Mouse (Mus musculus) midbrain, embryonic 14.5 days (tissue): ENCODE measurements at regions not wholly inside any gene's neighbourhood (a gene's known extent, or its start where the extent isn't known, plus 50 kb on each side); places are given as distances from the start of the nearest gene placed in this dataset.

Experiments used
- ATAC-seq: fragments of 200-750 bp; cut with Nextera tagmentation; 2 replicates; pipeline ENCODE4 v1.8.0; 2017; ENCODE audit warnings: moderate number of reproducible peaks, moderate library complexity; ENCODE audit not compliant: low FRiP score, low TSS enrichment
- DNase-seq: peaks from one replicate; pipeline ENCODE4 v3.0.0-alpha.2; 2015
- H3K27ac ChIP-seq: fragments of 300-500 bp; sonication (generic); replicated peaks from 2 replicates; pipeline ENCODE4 v1.5.1; 2014; ENCODE audit warnings: mild to moderate bottlenecking, low read depth, low read length, moderate library complexity
- H3K27me3 ChIP-seq: fragments of 300-500 bp; sonication (generic); 2 replicates; pipeline ENCODE4 v1.6.1; 2014; ENCODE audit warnings: low read length, control low read depth, mixed read lengths; ENCODE audit not compliant: control insufficient read depth, insufficient read depth
- H3K36me3 ChIP-seq: fragments of 300-500 bp; sonication (generic); 2 replicates; pipeline ENCODE4 v1.6.1; 2014; ENCODE audit warnings: low read length, control low read depth; ENCODE audit not compliant: control insufficient read depth, insufficient read depth
- H3K4me1 ChIP-seq: fragments of 300-500 bp; sonication (generic); 2 replicates; pipeline ENCODE4 v1.6.1; 2014; ENCODE audit warnings: mild to moderate bottlenecking, antibody characterized with exemption, low read length, control low read depth; ENCODE audit not compliant: control insufficient read depth, insufficient read depth
- H3K4me2 ChIP-seq: fragments of 300-500 bp; sonication (generic); 2 replicates; pipeline ENCODE4 v1.6.1; 2014; ENCODE audit warnings: mild to moderate bottlenecking, low read length, moderate library complexity
- H3K4me3 ChIP-seq: fragments of 300-500 bp; sonication (generic); replicated peaks from 2 replicates; pipeline ENCODE4 v1.5.1; 2014; ENCODE audit warnings: low read depth, low read length
- H3K9ac ChIP-seq: fragments of 300-500 bp; sonication (generic); replicated peaks from 2 replicates; pipeline ENCODE4 v1.6.1; 2014; ENCODE audit warnings: mild to moderate bottlenecking, low read length, moderate library complexity
- H3K9me3 ChIP-seq: fragments of 300-500 bp; sonication (generic); 2 replicates; pipeline ENCODE4 v1.6.1; 2016; ENCODE audit warnings: low read length, control low read depth, mixed read lengths; ENCODE audit not compliant: control insufficient read depth
- WGBS: fragments of 180-500 bp; shearing (Covaris S2); extraction: QIAGEN DNeasy Blood & Tissue Kit; methylation state at CpG from one replicate; pipeline ENCODE4 v1.1.7; 2014; 5-methylcytosine and 5-hydroxymethylcytosine counted together

- no peaks in the 10 kb centered on the region for H3K27me3 ChIP-seq
- H3K27ac ChIP-seq: no peak overlapping the region
- H3K4me1 ChIP-seq: no peaks in the 10 kb centered on the region
- H3K4me3 ChIP-seq: no peak overlapping the region
- H3K4me2 ChIP-seq: no peak overlapping the region
- no peak for ATAC-seq
- 74% methylated on average over 10 of the region's 10 CpGs for WGBS
- no peaks in the 10 kb centered on the region for H3K36me3 ChIP-seq
- H3K9me3 ChIP-seq: no peaks in the 10 kb centered on the region
- no peak overlapping the region for H3K9ac ChIP-seq
- peak; percentile 26 for DNase-seq
These were observed 464.6 kb upstream of the Gm19410 start for GRCm38 (mm10) chr8:35300881-35301521.

DNA sequence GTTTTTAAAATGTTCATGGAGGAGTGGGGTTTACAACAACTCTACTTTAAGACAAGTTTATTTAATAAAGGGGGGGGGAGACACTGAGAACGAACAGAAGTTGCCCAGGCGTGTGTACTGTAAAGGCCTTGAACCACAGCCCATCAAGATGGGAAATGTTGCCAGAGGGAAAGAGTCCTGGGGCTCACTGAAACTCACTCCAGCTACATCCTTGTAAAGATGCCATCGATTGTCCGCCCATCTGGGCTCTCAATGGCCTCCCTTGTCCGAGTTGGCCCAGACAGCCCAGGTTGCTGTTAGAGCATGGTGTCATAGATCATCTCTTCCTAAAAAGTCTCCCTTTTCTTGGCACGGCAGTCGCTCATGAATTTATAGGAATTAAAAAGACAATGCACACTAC lies 462.7 kb upstream of the Gm19410 start:
- no peak overlapping the region for H3K4me2 ChIP-seq
- H3K4me1 ChIP-seq: no peaks in the 10 kb centered on the region
- no peak overlapping the region for H3K9ac ChIP-seq
- no peak overlapping the region for H3K27ac ChIP-seq
- ATAC-seq: no peak
- no peaks in the 10 kb centered on the region for H3K9me3 ChIP-seq
- no peaks in the 10 kb centered on the region for H3K36me3 ChIP-seq
- no peak overlapping the region for H3K4me3 ChIP-seq
- no peaks in the 10 kb centered on the region for H3K27me3 ChIP-seq
- 94% methylated on average over 7 of the region's 7 CpGs for WGBS
- no peak for DNase-seq

DNA sequence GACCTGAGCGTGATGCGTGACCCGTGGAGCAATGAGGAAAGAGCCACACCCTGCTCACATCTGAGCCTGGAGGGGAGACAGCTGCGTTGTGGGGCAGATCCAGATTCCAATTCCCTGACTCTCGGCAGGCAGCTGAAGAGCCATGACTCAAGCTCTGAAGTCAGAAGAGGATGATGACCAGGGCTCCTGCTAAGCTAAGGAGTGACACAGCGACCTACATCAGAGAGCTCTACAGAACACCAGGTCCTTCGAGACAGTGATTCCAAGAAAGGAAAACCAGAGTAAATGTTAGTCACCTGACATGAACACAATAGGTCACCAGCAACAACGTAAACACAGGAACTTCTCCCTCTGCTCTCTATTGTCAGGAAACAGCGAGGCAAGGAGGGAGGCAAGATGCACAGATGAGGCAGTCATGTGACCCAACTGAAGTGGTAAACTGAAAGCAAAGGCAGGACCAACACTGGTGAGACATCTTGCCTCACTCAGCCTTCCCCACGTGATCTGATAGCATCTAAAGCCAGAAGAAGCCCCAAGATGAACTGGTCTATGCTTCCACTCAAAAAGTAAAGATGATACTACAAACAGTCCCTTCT lies 444.2 kb upstream of the Gm19410 start:
- no peaks in the 10 kb centered on the region for H3K36me3 ChIP-seq
- DNase-seq (no peak), ATAC-seq (no peak)
- H3K9me3 ChIP-seq: no peaks in the 10 kb centered on the region
- H3K4me3 ChIP-seq: no peak overlapping the region
- H3K9ac ChIP-seq: no peak overlapping the region
- no peak overlapping the region for H3K27ac ChIP-seq
- no peak overlapping the region for H3K4me2 ChIP-seq
- H3K4me1 ChIP-seq: no peaks in the 10 kb centered on the region
- WGBS: 87% methylated on average over 10 of the region's 10 CpGs
- no peaks in the 10 kb centered on the region for H3K27me3 ChIP-seq

DNA sequence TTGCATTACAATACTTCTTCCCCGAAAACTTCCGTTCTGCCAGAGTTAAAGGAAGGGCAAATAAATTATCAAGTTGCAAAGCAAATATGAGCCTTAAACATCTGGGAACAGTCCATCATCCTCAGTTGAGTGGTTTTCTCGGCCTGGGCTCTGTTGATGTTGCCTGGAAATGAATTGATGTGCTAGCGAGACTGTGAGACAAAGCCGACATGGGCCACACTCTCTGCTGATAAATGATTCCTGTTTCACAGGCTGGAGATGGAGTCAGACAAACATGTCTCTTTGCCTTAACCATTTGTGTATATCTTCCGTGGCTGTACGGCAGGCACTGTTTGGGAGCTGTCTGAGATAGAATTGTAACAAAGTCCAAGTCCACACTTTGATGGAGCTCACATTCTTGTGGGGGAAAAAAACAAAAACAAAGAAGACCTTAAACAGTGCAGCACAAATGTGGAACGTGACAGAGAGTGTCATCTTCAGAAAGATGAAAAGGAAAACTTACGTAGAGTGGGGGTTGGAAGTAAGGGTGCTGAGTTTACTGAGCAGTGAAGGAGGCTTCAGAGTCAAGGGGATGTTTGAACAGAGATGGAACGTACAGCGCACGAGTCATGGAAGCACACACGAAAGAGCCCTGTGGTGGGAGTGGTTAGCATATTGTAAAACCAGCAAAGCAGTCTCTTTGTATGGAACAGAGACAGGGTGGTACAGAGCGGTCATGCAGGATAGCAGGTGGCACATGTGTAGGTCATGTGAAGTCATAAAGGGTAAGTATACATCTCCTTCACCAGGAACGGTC lies 442.2 kb upstream of the Gm19410 start:
- H3K9ac ChIP-seq: no peak overlapping the region
- H3K4me2 ChIP-seq: no peak overlapping the region
- no peak for ATAC-seq
- H3K27me3 ChIP-seq: no peaks in the 10 kb centered on the region
- no peaks in the 10 kb centered on the region for H3K36me3 ChIP-seq
- no peak overlapping the region for H3K27ac ChIP-seq
- H3K4me3 ChIP-seq: no peak overlapping the region
- WGBS: 84% methylated on average over 15 of the region's 15 CpGs
- H3K9me3 ChIP-seq: no peaks in the 10 kb centered on the region
- DNase-seq: no peak
- H3K4me1 ChIP-seq: no peaks in the 10 kb centered on the region
